Mouse (Mus musculus): ENCODE measurements around the gene Map4k5. TPM values are rescaled to one million over a fixed set of nuclear protein-coding genes. Genes with fewer than 3 reads are reported as not detected.

The Map4k5 gene
- total and polyA plus RNA-seq, 3 experiments, result 7.0 to 8.5 TPM; not detected in 1

DNA sequence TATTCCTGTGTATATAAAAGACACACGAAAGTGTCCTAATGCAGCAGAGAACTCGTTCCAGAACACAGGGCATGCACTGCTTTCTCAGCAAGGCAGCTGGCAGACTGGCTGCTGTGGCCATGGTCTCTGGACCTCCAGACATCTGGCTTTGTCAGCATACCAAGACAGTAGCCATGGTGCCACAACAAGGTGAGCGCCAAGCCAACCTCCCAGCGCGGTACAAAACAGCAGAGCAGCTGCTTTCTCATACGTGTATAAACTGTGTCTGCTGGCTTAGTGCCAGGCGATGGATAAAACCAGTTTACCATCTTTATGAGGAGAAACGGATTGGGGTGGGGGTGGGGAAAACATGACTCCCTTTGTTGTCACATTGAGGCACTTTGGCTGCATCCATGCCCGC is 127.5 kb downstream of the Map4k5 start:
- H3K27ac ChIP-seq (ENCODE audit: control insufficient read depth, low read depth, low read length), result no peak overlapping the region
- no peaks in the 10 kb centered on the region for H3K27me3 ChIP-seq (ENCODE audit: control insufficient read depth in 1 of 2, insufficient read depth in 2 of 2, low read length in 2 of 2)
- H3K79me2 ChIP-seq (ENCODE audit: control insufficient read depth, insufficient read depth, low read length, poor library complexity), result no peaks in the 10 kb centered on the region
- no peak overlapping the region for H3K4me3 ChIP-seq (ENCODE audit: control insufficient read depth in 1 of 2, insufficient read depth in 1 of 2, low read depth in 2 of 2, low read length in 2 of 2)
- no peak overlapping the region for H3K9ac ChIP-seq (ENCODE audit: control insufficient read depth, low read depth, low read length, poor library complexity, severe bottlenecking)
- H3K9me3 ChIP-seq (replicated peaks; ENCODE audit: insufficient read depth, low read length), result no peaks in the 10 kb centered on the region
- no peak for DNase-seq (ENCODE audit: low read depth, low spot score)
- peaks cover 6 to 15% of the 10 kb centered on the region in 2 experiments; a peak in 3 of 4 replicates for H3K4me1 ChIP-seq (ENCODE audit: control insufficient read depth in 1 of 2, insufficient read depth in 2 of 2, low read length in 2 of 2)
- no peak for TF ChIP-seq MAZ (IDR thresholded peaks at IDR 0.05; ENCODE audit: low read depth, low read length)
- no peak for TF ChIP-seq MYC (IDR thresholded peaks at IDR 0.05; ENCODE audit: low read depth, low read length)
- TF ChIP-seq ELF1 (IDR thresholded peaks at IDR 0.05; ENCODE audit: low read depth, low read length), result no peak
- H3K36me3 ChIP-seq (ENCODE audit: control insufficient read depth in 1 of 2, insufficient read depth in 2 of 2, low read length in 2 of 2), result peaks cover 0 to 2% of the 10 kb centered on the region in 2 experiments; a peak in 1 of 4 replicates

DNA sequence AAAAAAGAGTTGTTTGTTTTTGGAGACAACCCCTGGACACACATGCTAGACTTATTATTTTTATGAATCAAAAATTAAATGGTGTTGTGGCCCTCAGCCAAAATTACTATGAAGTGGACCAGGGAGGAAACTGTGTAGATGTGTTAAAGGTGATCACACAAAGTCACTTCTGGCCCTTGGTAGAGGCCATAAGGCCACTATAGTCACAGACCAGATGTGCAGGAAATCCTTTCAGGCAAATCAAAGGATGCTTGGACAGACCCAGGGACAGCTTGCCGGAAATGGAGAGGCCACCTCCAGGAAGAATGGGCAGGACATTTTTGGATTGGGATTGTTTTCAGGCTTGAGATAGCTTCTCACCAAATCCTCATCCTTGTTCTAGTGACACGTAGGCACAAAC is 131.4 kb downstream of the Map4k5 start:
- no peak overlapping the region for H3K9ac ChIP-seq (ENCODE audit: control insufficient read depth, low read depth, low read length, poor library complexity, severe bottlenecking)
- peaks cover 7 to 26% of the 10 kb centered on the region in 2 experiments for H3K4me1 ChIP-seq (ENCODE audit: control insufficient read depth in 1 of 2, insufficient read depth in 2 of 2, low read length in 2 of 2)
- peaks cover 0 to 16% of the 10 kb centered on the region in 2 experiments; a peak in 2 of 4 replicates for H3K36me3 ChIP-seq (ENCODE audit: control insufficient read depth in 1 of 2, insufficient read depth in 2 of 2, low read length in 2 of 2)
- H3K9me3 ChIP-seq (replicated peaks; ENCODE audit: insufficient read depth, low read length), result no peaks in the 10 kb centered on the region
- no peak overlapping the region for H3K4me3 ChIP-seq (ENCODE audit: control insufficient read depth in 1 of 2, insufficient read depth in 1 of 2, low read depth in 2 of 2, low read length in 2 of 2)
- TF ChIP-seq KAT2A (conservative IDR thresholded peaks at IDR 0.05; ENCODE audit: low read depth, low read length), result no peak
- TF ChIP-seq TCF12 (IDR thresholded peaks at IDR 0.05; ENCODE audit: low read depth, low read length), result no peak
- no peak for TF ChIP-seq RCOR1 (IDR thresholded peaks at IDR 0.05; ENCODE audit: low read depth, low read length)
- TF ChIP-seq ZC3H11A (IDR thresholded peaks at IDR 0.05; ENCODE audit: low read depth, low read length), result no peak
- TF ChIP-seq JUND (IDR thresholded peaks at IDR 0.05; ENCODE audit: low read depth, low read length), result no peak
- TF ChIP-seq MAX (IDR thresholded peaks at IDR 0.05; ENCODE audit: low read length), result no peak
- no peak for TF ChIP-seq CTCF (IDR thresholded peaks at IDR 0.05 in 2 of 3, conservative IDR thresholded peaks at IDR 0.05 in 1 of 3; ENCODE audit: control insufficient read depth in 1 of 3, insufficient read depth in 1 of 3, low read depth in 2 of 3, low read length in 3 of 3, poor library complexity in 1 of 3, severe bottlenecking in 1 of 3)
- no peak for TF ChIP-seq CHD2 (IDR thresholded peaks at IDR 0.05; ENCODE audit: low read length)
- no peak for TF ChIP-seq E2F4 (IDR thresholded peaks at IDR 0.05; ENCODE audit: borderline replicate concordance, low read depth, low read length)
- no peak for TF ChIP-seq RAD21 (IDR thresholded peaks at IDR 0.05; ENCODE audit: low read depth, low read length)
- TF ChIP-seq HCFC1 (IDR thresholded peaks at IDR 0.05; ENCODE audit: low read depth, low read length), result no peak
- no peak for TF ChIP-seq GATA1 (IDR thresholded peaks at IDR 0.05; ENCODE audit: low read depth, low read length)
- no peak for TF ChIP-seq ZNF384 (IDR thresholded peaks at IDR 0.05; ENCODE audit: low read depth, low read length)
- TF ChIP-seq NRF1 (IDR thresholded peaks at IDR 0.05; ENCODE audit: insufficient read depth, low read depth, low read length, poor library complexity, severe bottlenecking), result no peak
- TF ChIP-seq NELFE (IDR thresholded peaks at IDR 0.05; ENCODE audit: low read depth, low read length), result no peak
- TF ChIP-seq USF1 (IDR thresholded peaks at IDR 0.05; ENCODE audit: low read depth, low read length), result no peak
- TF ChIP-seq POLR2AphosphoS2 (IDR thresholded peaks at IDR 0.05; ENCODE audit: low read length), result no peak
- H3K27ac ChIP-seq (ENCODE audit: control insufficient read depth, low read depth, low read length), result no peak overlapping the region
- no peaks in the 10 kb centered on the region; the same call in 1 of the 2 replicates for H3K79me2 ChIP-seq (ENCODE audit: control insufficient read depth, insufficient read depth, low read length, poor library complexity)
- H3K27me3 ChIP-seq (ENCODE audit: control insufficient read depth in 1 of 2, insufficient read depth in 2 of 2, low read length in 2 of 2), result no peaks in the 10 kb centered on the region
- DNase-seq (ENCODE audit: low read depth, low spot score), result no peak
